Mouse (Mus musculus): ENCODE results near the gene Clmp. TPM values are rescaled to one million over a fixed set of nuclear protein-coding genes. Genes with fewer than 3 reads are reported as not detected.

Clmp gene
- total RNA-seq, 2 experiments from 2014 or later, result 20.2 to 34.1 TPM

- DNase-seq (ENCODE audit: low spot score in 2 of 2), result no peak
- intact Hi-C loops (cut with DNase I), result no loop called here
These were observed 126.1 kb downstream of the Clmp start for GRCm38 (mm10) chr9:40811860-40812259.

GRCm38 (mm10) chr9:40814060-40814459 is 128.3 kb downstream of the Clmp start:
- no peak for DNase-seq (ENCODE audit: low spot score in 2 of 2)
- intact Hi-C loops (cut with DNase I), result no loop called here

GRCm38 (mm10) chr9:40817325-40818028 is 131.7 kb downstream of the Clmp start:
- DNase-seq (ENCODE audit: low spot score in 2 of 2), result no peak
- intact Hi-C loops (cut with DNase I), result no loop called here

GRCm38 (mm10) chr9:40825601-40826000 is 139.8 kb downstream of the Clmp start:
- no peak for DNase-seq (ENCODE audit: low spot score in 2 of 2)
- intact Hi-C loops (cut with DNase I), result no loop called here

- intact Hi-C loops (cut with DNase I), result no loop called here
- DNase-seq (ENCODE audit: low spot score in 2 of 2), result no peak
These were observed 141.6 kb downstream of the Clmp start for GRCm38 (mm10) chr9:40827366-40827765.

DNA sequence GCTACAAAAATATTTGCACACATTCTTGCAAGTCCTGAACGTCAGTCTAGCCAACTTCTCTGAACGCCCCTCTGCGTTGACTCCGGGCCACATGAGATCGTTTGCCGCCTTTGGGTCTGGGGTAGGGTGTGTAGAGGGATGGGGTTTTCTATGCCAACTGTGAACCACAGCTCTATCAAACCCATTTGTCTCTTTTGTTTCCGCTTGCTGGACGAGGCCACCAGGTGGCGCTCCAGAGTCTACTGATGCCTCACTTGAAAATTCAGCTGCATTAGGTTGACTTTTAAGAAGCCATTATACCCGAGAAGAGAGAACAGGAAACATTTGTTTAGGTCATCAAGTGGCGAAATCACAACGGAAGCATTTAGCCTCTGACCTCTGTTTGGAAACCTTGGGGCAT is 148.8 kb downstream of the Clmp start:
- intact Hi-C loops (cut with DNase I), result loop anchor here (2.0 to 5.0 kb wide), 2 partner anchors 148 to 356 kb away; no protein-coding TSS in a partner anchor
- peak; percentile 65 to 66 for DNase-seq (ENCODE audit: low spot score in 2 of 2)

Other genes starting within 250 kb of the Clmp start
- 100 to 1,000 TPM; 146 to 182 TPM for gene Gramd1b, start 154.6 kb upstream of the Clmp start, total RNA-seq (2021)
- not detected for gene Gm21915, start 15.3 kb upstream of the Clmp start, total RNA-seq (2021)
- gene Hspa8, start 115.0 kb downstream of the Clmp start, total RNA-seq (2021), result 1,000 to 10,000 TPM; 2,228 to 2,287 TPM
- gene Bsx, start 188.2 kb downstream of the Clmp start, total RNA-seq (2021), result under 1 TPM in 1 of 2 experiments, not detected in 1; 0.15 TPM

Data from left cerebral cortex, postnatal 36 days (tissue).